Comparison of ENCODE assay signal across 9 mouse cellular contexts in genomic region chr7:112458440-112458839, GRCm38 (mm10). TPM values are rescaled to one million over a fixed set of nuclear protein-coding genes. Genes with fewer than 3 reads are reported as not detected.
DNase-seq lines count a peak whose midpoint lies in the region; ATAC-seq lines count a peak whose summit lies in the region.
"Had no signal": no experiment of that assay in that cellular context is flagged by ENCODE, and none has a peak within 500 bp of the region (broad histone marks: within the 10 kb centered on the region; RNA-seq: fewer than 3 reads in every experiment).

No protein-coding gene starts in this region.

- H3K4me1 ChIP-seq in heart, embryonic 10.5 days = peaks cover 65% of the 10 kb centered on the region
- peaks cover 9% of the 10 kb centered on the region; the same call in 1 of the 2 replicates for H3K4me1 ChIP-seq in liver, embryonic 11.5 days (replicated peaks; ENCODE audit: control insufficient read depth, insufficient read depth, low read length)

- H3K4me2 ChIP-seq in liver, embryonic 11.5 days = no peak overlapping the region

- H3K27ac ChIP-seq in heart, embryonic 10.5 days = peak overlapping the region; percentile 31; the same call in 1 of the 2 replicates
- H3K27ac ChIP-seq in liver, embryonic 11.5 days (ENCODE audit: low read depth, low read length) = no peak overlapping the region

- no peaks in the 10 kb centered on the region for H3K9me3 ChIP-seq in heart, embryonic 10.5 days
- no peaks in the 10 kb centered on the region for H3K9me3 ChIP-seq in liver, embryonic 11.5 days (ENCODE audit: control insufficient read depth, low read length)

- no peak for DNase-seq in heart, embryonic 10.5 days (ENCODE audit: low spot score)
- no peak for DNase-seq in heart, adult 9 months (ENCODE audit: low spot score in 2 of 2)
- peak; percentile 49 for DNase-seq in heart, postnatal 4 days
- peak; percentile 30 for DNase-seq in mesoderm, embryonic 11.5 days (ENCODE audit: low read depth, low spot score)
- DNase-seq in T-cell, adult 2 months (ENCODE audit: low spot score) = no peak
- DNase-seq in layer of hippocampus, postnatal 36 days = no peak
- DNase-seq in liver, embryonic 11.5 days (ENCODE audit: low spot score) = no peak

- ATAC-seq in cerebellum, adult (ENCODE audit: insufficient number of reproducible peaks, low FRiP score, low TSS enrichment) = peak; percentile 65; the same call in 1 of the 2 replicates
- ATAC-seq in liver, embryonic 11.5 days (replicated peaks; ENCODE audit: low FRiP score) = no peak

- WGBS in heart, embryonic 10.5 days = 79% methylated on average over 5 of the region's 5 CpGs
- 75% methylated on average over 5 of the region's 5 CpGs for WGBS in liver, embryonic 11.5 days

- H3K36me3 ChIP-seq in heart, embryonic 10.5 days = no peaks in the 10 kb centered on the region
- H3K36me3 ChIP-seq in liver, embryonic 11.5 days (ENCODE audit: control insufficient read depth, insufficient read depth, low read length) = no peaks in the 10 kb centered on the region

- no peak overlapping the region for H3K9ac ChIP-seq in liver, embryonic 11.5 days (ENCODE audit: low read depth, low read length)

- H3K4me3 ChIP-seq in heart, embryonic 10.5 days = no peak overlapping the region
- H3K4me3 ChIP-seq in liver, embryonic 11.5 days (ENCODE audit: low read depth, low read length) = no peak overlapping the region

- H3K27me3 ChIP-seq in heart, embryonic 10.5 days (ENCODE audit: insufficient read depth, poor library complexity, severe bottlenecking) = no peaks in the 10 kb centered on the region
- no peaks in the 10 kb centered on the region for H3K27me3 ChIP-seq in liver, embryonic 11.5 days (replicated peaks; ENCODE audit: control insufficient read depth, insufficient read depth, low read length)
- H3K27me3 ChIP-seq: CH12.LX had no signal

RNA-seq across cellular contexts. Expression of gene Parva, which starts 31.1 kb away (rescaled TPM):
- polyA plus RNA-seq in heart, embryonic 10.5 days (2016; fragmentation: Nextera tagmentation; extraction: Ambion mirVana) = 82.5 and 94.9 TPM in 2 replicates
- total RNA-seq in heart, postnatal 4 days (2021) = 100 to 1,000 TPM; 115 to 118 TPM
- total RNA-seq in layer of hippocampus, postnatal 36 days (2021) = 10 to 100 TPM; 49.3 to 50.9 TPM
- 24.3 and 28.8 TPM in 2 replicates for polyA plus RNA-seq in liver, embryonic 11.5 days (2014; fragmentation: Nextera tagmentation; extraction: Ambion mirVana)

Comparison
In these comparisons a context has a peak if more than half of its experiments do, and no peak if none do; other contexts are left out.
1. DNase-seq: peak in heart, postnatal 4 days (single experiment) and mesoderm, embryonic 11.5 days (single experiment); none in heart, embryonic 10.5 days (single experiment), heart, adult 9 months (0 of 2), T-cell, adult 2 months (single experiment), layer of hippocampus, postnatal 36 days (0 of 2) and liver, embryonic 11.5 days (single experiment).